In the genomic region with DNA sequence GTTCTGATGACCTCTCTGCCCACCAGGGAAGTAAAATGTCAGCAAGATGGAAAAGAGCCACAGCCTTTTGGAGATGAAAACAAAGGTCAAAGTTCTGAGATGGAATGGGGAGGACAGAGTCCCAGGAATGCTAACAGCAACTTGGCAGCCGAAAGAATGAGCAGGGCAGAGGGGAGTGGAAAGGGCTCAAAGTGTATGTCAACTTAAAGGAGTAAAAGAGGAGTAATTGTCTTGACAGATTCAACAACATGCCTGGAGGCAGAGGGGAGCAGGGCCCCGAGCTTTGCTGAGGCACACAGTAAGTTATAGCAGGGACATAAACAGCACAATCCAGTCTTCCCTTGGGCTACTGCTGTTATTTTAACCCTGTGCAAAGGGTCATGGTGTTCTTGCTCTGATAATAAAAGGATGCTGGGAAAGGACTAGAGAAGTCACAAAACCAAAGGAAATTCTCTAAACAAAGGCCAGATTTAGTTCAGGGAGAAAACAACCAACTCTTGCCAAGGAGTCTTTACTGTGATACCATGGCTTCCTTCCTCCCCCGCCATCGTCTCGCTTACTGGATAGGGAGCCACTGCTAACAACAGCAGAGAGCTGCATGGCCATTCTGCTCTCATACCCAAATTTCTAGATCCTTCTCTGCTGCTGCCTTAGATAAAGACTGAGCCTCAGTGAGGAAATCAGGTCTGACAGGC, we compare ENCODE assay signal across 8 mouse cellular contexts. TPM values are rescaled to one million over a fixed set of nuclear protein-coding genes. Genes with fewer than 3 reads are reported as not detected.
DNase-seq lines count a peak whose midpoint lies in the region; ATAC-seq and TF ChIP-seq lines count a peak whose summit lies in the region.

No protein-coding gene starts in this region.

- no peaks in the 10 kb centered on the region for H3K9me3 ChIP-seq in lung, embryonic 14.5 days (ENCODE audit: low read depth, low read length)

- H3K4me3 ChIP-seq in lung, embryonic 14.5 days (ENCODE audit: low read depth, low read length) = no peak overlapping the region

- peak; percentile 32 for DNase-seq in lung, embryonic 14.5 days
- DNase-seq in lung, adult 18-20 months = no peak
- peak; percentile 71 for DNase-seq in embryo, embryonic 9.5 days (ENCODE audit: extremely low spot score)
- peak; percentile 39 for DNase-seq in heart, postnatal 4 days
- peak; percentile 60 for DNase-seq in mesoderm, embryonic 11.5 days (ENCODE audit: low read depth, low spot score)
- DNase-seq in cerebellum, postnatal 14 days = no peak
- no peak for DNase-seq in layer of hippocampus, adult 9-10 months (ENCODE audit: low spot score)
- DNase-seq in gastrocnemius, postnatal 25 days = no peak

- H3K4me1 ChIP-seq in lung, embryonic 14.5 days (ENCODE audit: insufficient read depth) = peaks cover 29% of the 10 kb centered on the region

- H3K9ac ChIP-seq in lung, embryonic 14.5 days = no peak overlapping the region

- H3K4me2 ChIP-seq in lung, embryonic 14.5 days = no peak overlapping the region

- no peaks in the 10 kb centered on the region for H3K27me3 ChIP-seq in lung, embryonic 14.5 days (ENCODE audit: insufficient read depth, low read length)

- ATAC-seq in lung, embryonic 14.5 days (ENCODE audit: insufficient read depth) = 0 out of 2 replicates have a peak, but pooled peaks have one; percentile 32

- WGBS in lung, embryonic 14.5 days = 40% methylated on average over 5 of the region's 5 CpGs

- no peaks in the 10 kb centered on the region for H3K36me3 ChIP-seq in lung, embryonic 14.5 days (ENCODE audit: insufficient read depth)

- peak overlapping the region; percentile 56; the same call in 1 of the 2 replicates for H3K27ac ChIP-seq in lung, embryonic 14.5 days (ENCODE audit: low read depth)

- TF ChIP-seq CTCF in lung, embryonic 14.5 days (IDR thresholded peaks at IDR 0.05; ENCODE audit: low read depth) = no peak

RNA-seq across cellular contexts. Expression of a gene that starts 56.0 kb away (rescaled TPM):
- 9.1 and 9.3 TPM in 2 replicates for polyA plus RNA-seq in lung, embryonic 14.5 days (2014; fragmentation: Nextera tagmentation; extraction: Ambion mirVana)
- total RNA-seq in heart, postnatal 4 days (2021) = 1 to 10 TPM; 7.7 to 8.1 TPM
- total RNA-seq in gastrocnemius, postnatal 25 days (2021) = 1 to 10 TPM; 4.2 to 7.2 TPM

Comparison
In these comparisons a context has a peak if more than half of its experiments do, and no peak if none do; other contexts are left out.
1. DNase-seq: peak in lung, embryonic 14.5 days (single experiment), embryo, embryonic 9.5 days (single experiment), heart, postnatal 4 days (single experiment) and mesoderm, embryonic 11.5 days (single experiment); none in lung, adult 18-20 months (0 of 2), cerebellum, postnatal 14 days (0 of 2), layer of hippocampus, adult 9-10 months (single experiment) and gastrocnemius, postnatal 25 days (single experiment).